14 mouse cellular contexts compared by ENCODE assay signal in genomic region chr8:83793491-83794238, GRCm38 (mm10). TPM values are rescaled to one million over a fixed set of nuclear protein-coding genes. Genes with fewer than 3 reads are reported as not detected.
DNase-seq lines count a peak whose midpoint lies in the region; ATAC-seq lines count a peak whose summit lies in the region.
"Had no signal": no experiment of that assay in that cellular context is flagged by ENCODE, and none has a peak within 500 bp of the region (broad histone marks: within the 10 kb centered on the region; RNA-seq: fewer than 3 reads in every experiment).

No protein-coding gene starts in this region.

- peak overlapping the region; percentile 2; the same call in 1 of the 2 replicates for H3K4me2 ChIP-seq in neural tube, embryonic 13.5 days
- H3K4me2 ChIP-seq: heart, embryonic 12.5 days had no signal

- H3K9me3 ChIP-seq in neural tube, embryonic 13.5 days, result no peaks in the 10 kb centered on the region
- H3K9me3 ChIP-seq: embryonic facial prominence, embryonic 10.5 days; G1E had no signal

- no peaks in the 10 kb centered on the region for H3K36me3 ChIP-seq in neural tube, embryonic 13.5 days
- H3K36me3 ChIP-seq: embryonic facial prominence, embryonic 10.5 days; G1E; heart, embryonic 12.5 days had no signal

- WGBS in neural tube, embryonic 13.5 days, result 50% methylated on average over 16 of the region's 16 CpGs

- H3K27ac ChIP-seq in neural tube, embryonic 13.5 days (replicated peaks), result peak overlapping the region; percentile 23; the same call in 1 of the 2 replicates
- H3K27ac ChIP-seq: embryonic facial prominence, embryonic 10.5 days; liver, embryonic 14.5 days had no signal

- H3K27me3 ChIP-seq in neural tube, embryonic 13.5 days, result no peaks in the 10 kb centered on the region; the same call in 1 of the 2 replicates

- no peak for ATAC-seq in neural tube, embryonic 13.5 days (ENCODE audit: low read depth)
- ATAC-seq: inflammation-experienced regulatory T-cells, adult 6 months had no signal

- peak; percentile 28 to 45 for DNase-seq in cerebellum, postnatal 10 days
- DNase-seq in cerebellum, adult 11 months, result no peak
- no peak for DNase-seq in neural tube, embryonic 10.5 days (ENCODE audit: extremely low spot score, low spot score)
- peak; percentile 23 to 60 for DNase-seq in left cerebral cortex, postnatal 25 days (ENCODE audit: low spot score in 2 of 2)
- DNase-seq in lung, postnatal 4 days, result no peak
- DNase-seq in adipocyte (ENCODE audit: low spot score), result no peak
- DNase-seq in cerebellum, adult 18-20 months, result no peak
- DNase-seq: adrenal gland, adult 2 months had no signal

- no peak overlapping the region for H3K4me3 ChIP-seq in neural tube, embryonic 13.5 days
- H3K4me3 ChIP-seq: embryonic facial prominence, embryonic 10.5 days; heart, embryonic 12.5 days had no signal

- intact Hi-C loops in left cerebral cortex, postnatal 25 days (cut with DNase I), result no loop called here

- H3K4me1 ChIP-seq in neural tube, embryonic 13.5 days (replicated peaks), result peaks cover 3% of the 10 kb centered on the region; the same call in 1 of the 2 replicates
- H3K4me1 ChIP-seq: heart, embryonic 12.5 days had no signal

- 0 out of 2 replicates have a peak overlapping the region, but pooled peaks have one; percentile 1 for H3K9ac ChIP-seq in neural tube, embryonic 13.5 days
- H3K9ac ChIP-seq: heart, embryonic 12.5 days; liver, embryonic 14.5 days had no signal

RNA-seq across cellular contexts. Expression of gene Adgre5, which starts 52.5 kb away (rescaled TPM):
- polyA plus RNA-seq in neural tube, embryonic 13.5 days (2015; fragmentation: Nextera tagmentation; extraction: Ambion mirVana), result 12.7 and 14.7 TPM in 2 replicates
- total RNA-seq in left cerebral cortex, postnatal 25 days (2021), result 1 to 10 TPM; 9.0 to 9.6 TPM

Comparison
In these comparisons a context has a peak if more than half of its experiments do, and no peak if none do; other contexts are left out.
1. DNase-seq: peak in cerebellum, postnatal 10 days (2 of 2) and left cerebral cortex, postnatal 25 days (2 of 2); none in cerebellum, adult 11 months (single experiment), neural tube, embryonic 10.5 days (single experiment), lung, postnatal 4 days (0 of 2), adipocyte (single experiment) and cerebellum, adult 18-20 months (0 of 2).